In genomic region chr17:47923011-47923677, GRCm38 (mm10) we compare ENCODE assay signal across 8 mouse cellular contexts. TPM values are rescaled to one million over a fixed set of nuclear protein-coding genes. Genes with fewer than 3 reads are reported as not detected.
DNase-seq lines count a peak whose midpoint lies in the region; ATAC-seq and TF ChIP-seq lines count a peak whose summit lies in the region.

No protein-coding gene starts in this region.

- peak overlapping the region; percentile 68 for H3K4me3 ChIP-seq in forebrain, embryonic 16.5 days (replicated peaks; ENCODE audit: low read length)
- H3K4me3 ChIP-seq in intestine, postnatal 0 days (ENCODE audit: low read depth, low read length) = peak overlapping the region; percentile 79
- H3K4me3 ChIP-seq in lung, embryonic 14.5 days (ENCODE audit: low read depth, low read length) = peak overlapping the region; percentile 97

- H3K9me3 ChIP-seq in forebrain, embryonic 16.5 days (ENCODE audit: control insufficient read depth, low read length) = no peaks in the 10 kb centered on the region
- no peaks in the 10 kb centered on the region for H3K9me3 ChIP-seq in intestine, postnatal 0 days (ENCODE audit: control insufficient read depth)
- no peaks in the 10 kb centered on the region for H3K9me3 ChIP-seq in lung, embryonic 14.5 days (ENCODE audit: low read depth, low read length)

- no peak for TF ChIP-seq CTCF in intestine, postnatal 0 days (IDR thresholded peaks at IDR 0.05; ENCODE audit: low read depth)
- TF ChIP-seq CTCF in lung, embryonic 14.5 days (IDR thresholded peaks at IDR 0.05; ENCODE audit: low read depth) = no peak

- no peak for ATAC-seq in forebrain, embryonic 16.5 days
- 0 out of 2 replicates have a peak, but pooled peaks have one; percentile 0 for ATAC-seq in intestine, postnatal 0 days
- ATAC-seq in lung, embryonic 14.5 days (ENCODE audit: insufficient read depth) = no peak

- DNase-seq in cerebellum, postnatal 14 days = peak; percentile 45 to 56
- no peak for DNase-seq in cerebellum, adult 11 months
- peak; percentile 49 for DNase-seq in NIH3T3 (ENCODE audit: low read depth)
- DNase-seq in lung, embryonic 14.5 days = peak; percentile 67
- peak; percentile 13 for DNase-seq in ovary, adult 18-20 months (ENCODE audit: low spot score)
- DNase-seq in frontal cortex, postnatal 25 days (ENCODE audit: low spot score in 2 of 2) = no peak

- H3K27ac ChIP-seq in forebrain, embryonic 16.5 days (ENCODE audit: low read length) = no peak overlapping the region; the same call in 1 of the 2 replicates
- peak overlapping the region; percentile 95; the same call in 1 of the 2 replicates for H3K27ac ChIP-seq in intestine, postnatal 0 days (ENCODE audit: low read depth, low read length)
- peak overlapping the region; percentile 98 for H3K27ac ChIP-seq in lung, embryonic 14.5 days (ENCODE audit: low read depth)

- peak overlapping the region; percentile 68 for H3K4me2 ChIP-seq in forebrain, embryonic 16.5 days (ENCODE audit: low read length)
- H3K4me2 ChIP-seq in intestine, postnatal 0 days (replicated peaks; ENCODE audit: low read depth) = peak overlapping the region; percentile 95
- peak overlapping the region; percentile 93 for H3K4me2 ChIP-seq in lung, embryonic 14.5 days

- H3K4me1 ChIP-seq in forebrain, embryonic 16.5 days (replicated peaks; ENCODE audit: control insufficient read depth, insufficient read depth, low read length) = peaks cover 51% of the 10 kb centered on the region
- H3K4me1 ChIP-seq in intestine, postnatal 0 days (replicated peaks; ENCODE audit: control insufficient read depth, insufficient read depth, low read length) = peaks cover 12% of the 10 kb centered on the region
- H3K4me1 ChIP-seq in lung, embryonic 14.5 days (ENCODE audit: insufficient read depth) = peaks cover 16% of the 10 kb centered on the region

- peaks cover 15% of the 10 kb centered on the region for H3K27me3 ChIP-seq in forebrain, embryonic 16.5 days (replicated peaks; ENCODE audit: control insufficient read depth, insufficient read depth, low read length)
- H3K27me3 ChIP-seq in intestine, postnatal 0 days (replicated peaks; ENCODE audit: control insufficient read depth, insufficient read depth, low read length) = no peaks in the 10 kb centered on the region
- H3K27me3 ChIP-seq in lung, embryonic 14.5 days (ENCODE audit: insufficient read depth, low read length) = no peaks in the 10 kb centered on the region

- peak overlapping the region; percentile 80 for H3K9ac ChIP-seq in forebrain, embryonic 16.5 days (replicated peaks; ENCODE audit: low read depth, low read length)
- H3K9ac ChIP-seq in intestine, postnatal 0 days (ENCODE audit: low read depth, low read length) = peak overlapping the region; percentile 89
- peak overlapping the region; percentile 96 for H3K9ac ChIP-seq in lung, embryonic 14.5 days

- H3K36me3 ChIP-seq in forebrain, embryonic 16.5 days (ENCODE audit: control insufficient read depth, insufficient read depth) = no peaks in the 10 kb centered on the region
- no peaks in the 10 kb centered on the region for H3K36me3 ChIP-seq in intestine, postnatal 0 days (ENCODE audit: control insufficient read depth, insufficient read depth)
- H3K36me3 ChIP-seq in lung, embryonic 14.5 days (ENCODE audit: insufficient read depth) = peaks cover 16% of the 10 kb centered on the region

- under 1% methylated on average over 28 of the region's 28 CpGs for WGBS in forebrain, embryonic 16.5 days
- WGBS in intestine, postnatal 0 days = 1% methylated on average over 28 of the region's 28 CpGs
- under 1% methylated on average over 28 of the region's 28 CpGs for WGBS in lung, embryonic 14.5 days

RNA-seq across cellular contexts. Expression of gene Foxp4, which starts 1.3 kb away (rescaled TPM):
- 29.1 and 29.6 TPM in 2 replicates for polyA plus RNA-seq in forebrain, embryonic 16.5 days (2015; fragmentation: Nextera tagmentation; extraction: Ambion mirVana)
- polyA plus RNA-seq in intestine, postnatal 0 days (2015; fragmentation: Nextera tagmentation; extraction: Ambion mirVana) = 12.9 and 13.3 TPM in 2 replicates
- 37.2 and 42.2 TPM in 2 replicates for polyA plus RNA-seq in lung, embryonic 14.5 days (2014; fragmentation: Nextera tagmentation; extraction: Ambion mirVana)

Comparison
In these comparisons a context has a peak if more than half of its experiments do, and no peak if none do; other contexts are left out.
1. DNase-seq: peak in cerebellum, postnatal 14 days (2 of 2), NIH3T3 (single experiment), lung, embryonic 14.5 days (single experiment) and ovary, adult 18-20 months (single experiment); none in cerebellum, adult 11 months (single experiment) and frontal cortex, postnatal 25 days (0 of 2).
2. Peak in every context shown above with its lines, with median percentiles within 50 percentile points of each other: H3K4me2 ChIP-seq, H3K4me3 ChIP-seq and H3K9ac ChIP-seq.